Mouse (Mus musculus): ENCODE measurements around the gene Abcb11. TPM values are rescaled to one million over a fixed set of nuclear protein-coding genes. Genes with fewer than 3 reads are reported as not detected.

The Abcb11 gene
- 0.47 TPM for polyA plus RNA-seq (2017; shearing (Covaris generic))

GRCm38 (mm10) chr2:69342496-69343221 lies at the start of gene Abcb11:
Gene Abcb11, minus strand, starts transcription at chr2:69342616.

GRCm38 (mm10) chr2:69380281-69380680 lies 37.9 kb upstream of the Abcb11 start, which contains the start of gene Dhrs9:
Gene Dhrs9, plus strand, starts transcription at chr2:69380445.

GRCm38 (mm10) chr2:69210773-69211172 lies 131.6 kb downstream of the Abcb11 start, which contains the start of gene G6pc2:
Gene G6pc2, plus strand, starts transcription at chr2:69211073.

GRCm38 (mm10) chr2:69205791-69206351 lies 136.5 kb downstream of the Abcb11 start, which contains the start of gene Spc25:
Gene Spc25, minus strand, starts transcription at chr2:69206194.

Other genes starting within 250 kb of the Abcb11 start
- gene Nostrin, start 206.8 kb downstream of the Abcb11 start, polyA plus RNA-seq (2017; shearing (Covaris generic)): 0.25 TPM
- 7.3 TPM for gene Spc25, start 136.4 kb downstream of the Abcb11 start, polyA plus RNA-seq (2017; shearing (Covaris generic))
- gene G6pc2, start 131.5 kb downstream of the Abcb11 start, polyA plus RNA-seq (2017; shearing (Covaris generic)): not detected
- gene Dhrs9, start 37.8 kb upstream of the Abcb11 start, polyA plus RNA-seq (2017; shearing (Covaris generic)): not detected
- not detected for gene Lrp2, start 243.4 kb upstream of the Abcb11 start, polyA plus RNA-seq (2017; shearing (Covaris generic))